Mouse (Mus musculus) small intestine, adult 2 months (tissue): ENCODE results near the gene Trpm3. TPM values are rescaled to one million over a fixed set of nuclear protein-coding genes. Genes with fewer than 3 reads are reported as not detected.

Experiments used
- H3K27ac ChIP-seq: fragments of 200-500 bp; 2 replicates; pipeline ENCODE4 v1.5.1; 2012; ENCODE audit warnings: low read depth, low read length, control low read depth, inconsistent platforms; ENCODE audit not compliant: insufficient read depth
- H3K27me3 ChIP-seq: fragments of 200-500 bp; 2 replicates; pipeline ENCODE4 v1.6.1; 2012; ENCODE audit warnings: mild to moderate bottlenecking, moderate library complexity, low read length, inconsistent platforms; ENCODE audit not compliant: control insufficient read depth, insufficient read depth
- H3K36me3 ChIP-seq: fragments of 200-500 bp; 2 replicates; pipeline ENCODE4 v1.6.1; 2012; ENCODE audit warnings: mild to moderate bottlenecking, low read length, control low read depth, inconsistent platforms; ENCODE audit not compliant: control insufficient read depth, insufficient read depth
- H3K4me1 ChIP-seq: fragments of 200-500 bp; 2 replicates; pipeline ENCODE4 v1.6.1; 2012; ENCODE audit warnings: low read length, inconsistent platforms, mixed read lengths; ENCODE audit not compliant: control insufficient read depth, insufficient read depth, insufficient read length
- H3K4me3 ChIP-seq: fragments of 200-500 bp; 2 replicates; pipeline ENCODE4 v1.5.1; 2012; ENCODE audit warnings: low read depth, mild to moderate bottlenecking, control low read depth, inconsistent platforms, low read length, moderate library complexity
- CTCF ChIP-seq: fragments of 200-500 bp; IDR thresholded peaks from 2 replicates; pipeline ENCODE4 v1.5.1; 2012; ENCODE audit warnings: low read depth, mild to moderate bottlenecking, control low read depth, inconsistent platforms, low read length, moderate library complexity, mixed read lengths; ENCODE audit not compliant: insufficient replicate concordance, insufficient read length; ENCODE audit errors: extremely low read depth
- POLR2A ChIP-seq: fragments of 200-500 bp; IDR thresholded peaks from 2 replicates; pipeline ENCODE4 v1.6.1; 2012; ENCODE audit warnings: low read depth, mild to moderate bottlenecking, control low read depth, inconsistent platforms, low read length, moderate library complexity
- WGBS: fragments of 180-500 bp; shearing (Covaris S2); methylation state at CpG from one replicate; pipeline ENCODE4 v1.1.7; 2018; 5-methylcytosine and 5-hydroxymethylcytosine counted together
- polyA plus RNA-seq: library from polyadenylated mRNA; depleted of rRNA; stranded (reverse); fragments of >200 nt; gene quantifications from 2 replicates; pipeline ENCODE4 v1.2.3, GENCODE M21; 2012

The Trpm3 gene
- polyA plus RNA-seq, 1 experiment: 0.09 TPM

DNA sequence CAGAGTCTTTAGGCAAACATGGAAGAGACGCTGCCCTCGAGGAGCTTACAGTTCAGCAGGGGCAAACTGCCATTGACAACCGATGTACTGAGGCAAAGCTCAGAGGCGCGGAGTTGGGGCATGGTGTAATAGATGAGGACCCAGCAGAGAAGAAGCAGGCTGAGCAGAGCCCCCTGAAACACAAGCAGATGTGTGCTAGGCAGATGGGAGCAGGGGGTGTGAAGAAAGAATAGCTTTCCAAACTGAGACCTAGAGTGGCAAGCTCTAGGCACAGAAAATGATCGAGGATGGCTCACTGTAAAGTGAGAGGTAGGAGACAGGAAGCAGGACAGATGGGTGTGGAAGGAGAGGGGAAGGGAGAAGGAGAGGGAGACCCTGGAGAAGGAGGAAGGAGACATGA is 792.2 kb downstream of the Trpm3 start:
- Histone ChIP-seq H3K4me1 (no peaks in the 10 kb centered on the region), H3K27ac (no peak overlapping the region), H3K4me3 (no peak overlapping the region), H3K36me3 (no peaks in the 10 kb centered on the region), H3K27me3 (no peaks in the 10 kb centered on the region)
- TF ChIP-seq POLR2A (no peak), CTCF (no peak)
- 81% methylated on average over 6 of the region's 6 CpGs for WGBS

DNA sequence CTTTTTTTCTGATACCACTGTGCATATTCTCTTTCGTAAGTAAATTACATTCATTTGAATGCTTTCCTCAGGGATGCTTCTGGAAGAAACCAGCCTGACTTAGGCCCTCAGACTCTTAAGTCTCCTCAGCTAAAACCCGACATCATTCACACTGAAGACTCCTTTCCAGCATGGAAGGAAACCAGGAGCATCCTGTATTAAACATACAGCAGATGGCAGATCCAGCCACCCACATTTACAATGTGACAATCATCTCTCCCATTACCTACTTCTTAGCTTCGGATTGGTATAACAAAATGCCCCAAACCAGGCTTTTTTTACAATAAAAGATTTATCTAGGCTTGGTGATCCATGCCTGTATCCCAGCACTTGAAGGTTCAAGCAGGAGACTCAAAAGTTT is 796.2 kb downstream of the Trpm3 start:
- TF ChIP-seq CTCF (no peak), POLR2A (no peak)
- H3K4me1 ChIP-seq: no peaks in the 10 kb centered on the region
- H3K4me3 ChIP-seq: no peak overlapping the region
- no peaks in the 10 kb centered on the region for H3K36me3 ChIP-seq
- 77% methylated on average over 3 of the region's 3 CpGs for WGBS
- no peaks in the 10 kb centered on the region for H3K27me3 ChIP-seq
- H3K27ac ChIP-seq: no peak overlapping the region

DNA sequence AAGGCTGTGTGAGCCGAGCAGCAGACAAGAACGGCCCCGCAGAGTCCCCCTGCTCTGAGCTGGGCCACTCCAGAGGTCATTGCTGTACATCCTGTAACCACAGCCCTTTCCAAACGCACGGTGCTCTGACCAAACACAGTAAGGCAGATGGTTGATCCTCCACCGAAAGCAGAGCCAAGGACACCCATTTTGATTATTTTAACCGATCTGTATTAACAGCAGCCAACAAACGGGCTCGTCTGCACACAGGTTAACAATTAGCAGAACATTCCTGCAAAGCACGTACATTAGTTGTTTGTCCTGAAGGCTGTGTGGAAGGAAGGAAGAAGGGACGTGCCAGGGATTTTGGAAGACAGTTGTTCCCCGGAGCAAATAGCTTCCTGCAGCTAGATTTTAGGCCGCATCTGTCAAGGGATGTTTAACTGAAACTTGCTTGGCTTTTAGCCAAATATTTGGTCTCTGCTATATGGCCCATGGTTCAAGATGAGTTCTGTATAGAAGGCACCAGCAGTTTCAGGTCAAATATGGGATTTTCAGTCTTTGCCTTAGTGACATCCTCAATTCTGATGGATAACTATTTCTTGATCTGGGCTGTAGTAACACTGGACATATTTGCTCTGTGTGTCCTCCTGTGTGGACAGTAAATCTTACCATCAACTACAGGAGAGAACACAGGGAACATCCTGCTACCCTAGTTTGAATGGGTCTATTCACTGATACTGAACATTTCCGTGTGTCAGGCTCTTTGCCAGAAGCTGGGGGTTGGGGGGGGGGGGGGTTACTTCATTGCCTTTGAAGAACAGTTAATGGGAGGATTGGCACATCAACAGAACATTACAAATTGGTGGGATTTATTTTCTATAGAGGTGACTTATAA is 800.2 kb downstream of the Trpm3 start:
- peak overlapping the region; percentile 42; the same call in 1 of the 2 replicates for H3K27ac ChIP-seq
- 43% methylated on average over 14 of the region's 14 CpGs for WGBS
- no peaks in the 10 kb centered on the region for H3K4me1 ChIP-seq
- no peaks in the 10 kb centered on the region for H3K27me3 ChIP-seq
- TF ChIP-seq CTCF: no peak
- no peak for TF ChIP-seq POLR2A
- H3K4me3 ChIP-seq: no peak overlapping the region
- no peaks in the 10 kb centered on the region for H3K36me3 ChIP-seq

DNA sequence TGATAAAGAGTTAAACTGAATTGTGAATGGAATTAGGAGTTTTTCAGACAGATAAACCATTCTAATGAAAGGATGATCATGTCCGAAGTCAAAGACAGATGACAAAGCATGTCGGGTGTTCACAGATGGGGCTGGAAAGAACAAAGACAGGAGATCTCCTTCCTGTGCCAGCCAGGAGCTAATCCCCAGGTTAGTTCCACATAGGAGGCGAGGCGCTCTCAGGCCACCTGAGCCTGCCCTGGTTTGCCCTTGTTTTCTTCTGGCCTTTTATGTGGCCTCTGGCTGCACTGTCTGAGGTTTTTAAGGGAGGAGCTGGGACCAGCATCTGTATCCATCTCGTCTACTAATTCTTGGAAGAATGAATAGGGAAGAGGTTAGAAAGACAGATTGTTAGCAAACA is 801.0 kb downstream of the Trpm3 start:
- H3K4me1 ChIP-seq: no peaks in the 10 kb centered on the region
- H3K27ac ChIP-seq: peak overlapping the region; percentile 2; the same call in 1 of the 2 replicates
- no peaks in the 10 kb centered on the region for H3K27me3 ChIP-seq
- H3K36me3 ChIP-seq: no peaks in the 10 kb centered on the region
- H3K4me3 ChIP-seq: no peak overlapping the region
- 68% methylated on average over 5 of the region's 5 CpGs for WGBS
- TF ChIP-seq CTCF (no peak), POLR2A (no peak)

DNA sequence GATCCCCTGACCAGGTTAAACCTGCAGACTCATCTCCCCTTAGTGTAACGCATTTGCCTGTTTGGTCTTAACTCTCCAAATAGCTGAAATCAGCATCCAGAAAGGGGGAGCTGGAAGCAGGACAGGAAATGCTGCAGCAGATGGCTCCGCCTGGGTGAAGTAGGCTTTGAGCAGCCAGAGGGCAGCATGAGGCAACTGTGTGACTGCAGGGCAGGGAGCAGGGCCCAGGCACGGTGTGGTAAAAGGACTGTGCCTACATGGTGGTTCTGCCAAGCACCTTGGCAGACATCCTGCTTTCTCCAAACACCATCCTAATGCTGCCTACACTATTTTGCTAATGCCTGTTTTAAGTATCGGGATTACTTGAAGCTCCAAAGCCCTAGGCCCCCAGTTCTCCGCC is 801.6 kb downstream of the Trpm3 start:
- 48% methylated on average over 5 of the region's 5 CpGs for WGBS
- peak; percentile 47; the same call in 1 of the 2 replicates for TF ChIP-seq CTCF
- no peak for TF ChIP-seq POLR2A
- H3K27ac ChIP-seq: 0 out of 2 replicates have a peak overlapping the region, but pooled peaks have one; percentile 5
- H3K27me3 ChIP-seq: no peaks in the 10 kb centered on the region
- H3K36me3 ChIP-seq: no peaks in the 10 kb centered on the region
- H3K4me3 ChIP-seq: no peak overlapping the region
- no peaks in the 10 kb centered on the region for H3K4me1 ChIP-seq

DNA sequence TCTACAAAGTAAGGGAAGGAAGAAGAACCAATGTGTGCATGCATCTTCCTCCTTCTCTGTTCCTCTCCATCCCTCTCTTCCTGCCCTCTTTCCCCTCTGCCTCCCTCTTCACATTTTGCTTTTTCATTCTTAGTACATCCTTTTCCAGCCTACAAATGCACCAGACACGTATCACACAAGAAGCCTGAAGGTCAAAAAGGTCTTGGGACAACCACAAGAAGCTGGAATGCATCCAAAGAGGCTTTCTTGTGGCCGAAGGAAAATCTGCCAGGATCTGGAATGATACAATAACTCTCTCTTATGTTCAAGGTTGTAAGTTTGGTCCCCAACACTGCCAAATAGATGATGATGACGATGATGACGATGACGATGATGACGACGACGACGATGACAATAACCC is 802.1 kb downstream of the Trpm3 start:
- no peak overlapping the region for H3K4me3 ChIP-seq
- H3K4me1 ChIP-seq: no peaks in the 10 kb centered on the region
- no peak overlapping the region for H3K27ac ChIP-seq
- 80% methylated on average over 9 of the region's 9 CpGs for WGBS
- H3K36me3 ChIP-seq: no peaks in the 10 kb centered on the region
- no peak for TF ChIP-seq POLR2A
- TF ChIP-seq CTCF: no peak
- H3K27me3 ChIP-seq: no peaks in the 10 kb centered on the region

DNA sequence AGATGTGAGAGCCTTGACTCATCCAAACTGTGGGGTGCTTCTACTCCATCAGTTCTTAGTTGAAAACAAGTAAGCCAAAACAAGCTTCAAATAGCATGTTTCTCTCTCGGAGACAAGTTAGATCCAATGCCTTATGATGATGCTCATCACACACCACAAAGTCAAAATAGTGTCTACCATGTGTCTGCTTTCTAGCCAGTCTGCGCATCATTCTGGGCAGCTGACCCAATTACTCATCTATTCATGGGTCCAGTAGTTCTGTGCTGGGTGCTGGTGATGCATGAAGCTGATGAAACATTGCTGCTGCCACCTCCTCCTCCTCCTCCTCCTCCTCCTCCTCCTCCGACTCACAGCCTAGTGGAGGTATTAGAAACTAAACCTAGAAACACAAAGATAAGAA is 813.6 kb downstream of the Trpm3 start:
- Histone ChIP-seq H3K4me3 (no peak overlapping the region), H3K36me3 (no peaks in the 10 kb centered on the region), H3K4me1 (no peaks in the 10 kb centered on the region), H3K27ac (no peak overlapping the region), H3K27me3 (no peaks in the 10 kb centered on the region)
- 82% methylated on average over 3 of the region's 3 CpGs for WGBS
- TF ChIP-seq POLR2A (no peak), CTCF (no peak)
